Mouse (Mus musculus) ovary, postnatal 10 days (tissue): Measurements from ENCODE around the gene Emilin1.
A peak's percentile ranks its signal among the peaks of the same experiment; 100 is the strongest.

Experiments
- DNase-seq: peaks from one replicate; pipeline ENCODE4 v3.0.0; 2022; ENCODE audit warnings: low spot score

Gene Emilin1

DNA sequence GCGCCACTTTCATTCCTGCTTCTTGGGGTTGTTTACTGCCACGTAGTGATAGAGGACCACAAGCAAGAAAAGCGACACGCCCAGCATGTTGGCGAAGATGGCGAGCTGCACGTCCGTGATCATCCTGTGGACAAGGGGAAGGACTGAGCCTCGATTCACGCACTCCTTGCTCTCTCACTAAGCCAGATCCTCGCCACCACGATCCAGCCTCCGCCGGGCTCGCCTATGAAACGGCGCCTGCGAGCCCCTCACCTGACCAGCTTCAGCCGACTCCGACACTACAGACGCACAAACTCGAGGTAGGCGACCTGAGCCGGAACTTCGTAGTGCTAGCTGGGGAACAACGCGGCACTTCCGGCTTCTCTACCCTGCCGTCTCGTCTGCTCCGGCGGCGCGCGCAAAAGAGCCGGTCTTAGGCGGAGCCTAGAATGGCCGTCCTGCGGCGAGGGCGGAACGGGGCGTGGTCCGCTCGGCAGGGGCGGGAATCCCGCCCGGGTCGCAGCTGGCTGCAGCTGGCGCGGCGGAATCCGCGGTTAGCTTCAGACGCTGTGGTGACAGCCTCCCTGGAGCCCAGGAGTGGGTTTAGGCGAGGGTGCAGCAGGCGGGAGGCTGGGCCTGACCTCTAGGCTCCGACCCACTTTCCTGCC is 5.7 kb upstream of the Emilin1 start, which contains the start of gene Ost4:
Gene Ost4 (minus strand): TSS at position 376 of the 647 bp plus-strand sequence.
- DNase-seq = peak; percentile 92

DNA sequence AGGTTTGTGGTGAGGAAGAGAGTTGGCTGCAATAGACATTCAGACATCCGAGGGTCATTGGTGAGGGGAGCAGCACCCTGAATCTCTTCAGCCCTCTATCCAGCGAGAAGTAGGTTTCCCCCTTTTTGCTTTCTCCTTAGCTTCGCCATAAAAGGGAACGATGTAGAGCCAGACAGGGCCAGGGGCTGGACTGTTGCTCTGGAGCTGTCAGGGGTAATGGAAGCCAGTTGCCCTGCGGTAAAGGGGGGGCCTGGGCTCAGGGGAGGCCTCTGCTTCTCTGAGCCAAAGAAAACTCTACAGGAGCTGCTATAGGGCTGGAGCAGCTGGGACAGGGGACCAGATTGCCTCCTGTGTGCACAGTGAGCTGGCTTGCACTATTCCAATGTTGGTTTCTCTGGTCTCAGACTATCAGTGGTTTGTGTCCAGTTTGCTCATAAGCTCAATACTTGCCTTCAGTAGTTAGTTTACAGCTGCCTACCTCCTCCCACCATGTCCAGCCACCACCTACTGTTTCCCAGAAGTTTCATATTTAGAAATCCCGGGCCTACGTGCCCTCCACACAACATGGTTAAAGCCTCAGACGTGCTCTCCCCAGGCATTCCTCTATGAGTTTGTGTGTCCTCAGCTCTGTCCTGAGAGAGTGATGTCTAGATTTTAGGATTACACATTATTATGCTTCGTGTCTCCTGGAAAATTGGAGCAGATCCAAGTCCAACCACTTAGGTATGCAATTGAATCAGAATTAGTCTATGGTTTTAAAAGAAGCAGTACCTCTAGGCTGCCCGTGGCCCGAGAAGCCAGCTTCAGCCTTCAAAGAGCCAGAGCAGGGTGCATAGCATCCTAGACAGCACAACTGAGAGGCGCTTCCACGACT is 4.5 kb upstream of the Emilin1 start:
- no peak for DNase-seq

DNA sequence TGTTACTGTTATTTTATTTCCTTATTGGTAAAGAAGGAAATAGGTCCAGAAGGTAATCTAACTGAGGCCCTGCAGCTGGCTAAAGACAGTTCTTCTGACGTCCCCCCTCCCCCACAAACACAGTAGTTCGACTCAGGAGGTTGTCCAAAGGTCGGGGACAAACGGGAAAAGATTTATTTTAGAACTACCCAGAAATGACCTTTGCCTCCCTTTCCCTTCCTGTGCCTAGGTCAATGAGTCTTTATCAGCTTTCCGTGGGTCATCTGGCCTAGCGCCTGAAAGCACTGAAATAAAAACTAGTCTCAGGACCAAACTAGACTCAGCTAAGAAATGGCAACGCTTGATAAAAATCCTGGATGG is 3.9 kb upstream of the Emilin1 start:
- no peak for DNase-seq

DNA sequence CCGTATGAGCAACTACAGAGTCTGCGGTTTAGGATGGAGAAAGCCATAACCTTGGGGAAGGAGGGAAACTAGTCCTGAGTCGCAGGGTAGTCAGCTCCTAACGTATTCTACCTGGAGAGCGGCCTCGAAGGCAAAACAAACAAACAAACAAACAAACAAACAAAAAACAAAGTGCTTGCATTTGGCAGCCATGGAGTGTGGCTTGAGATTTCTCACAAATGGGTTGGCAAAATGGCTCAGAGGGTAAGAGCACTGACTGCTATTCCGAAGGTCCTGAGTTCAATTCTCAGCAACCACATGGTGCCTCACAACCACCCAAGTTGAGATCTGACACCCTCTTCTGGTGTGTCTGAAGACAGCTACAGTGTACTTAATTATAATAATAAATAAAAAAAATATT is 3.3 kb upstream of the Emilin1 start:
- no peak for DNase-seq

DNA sequence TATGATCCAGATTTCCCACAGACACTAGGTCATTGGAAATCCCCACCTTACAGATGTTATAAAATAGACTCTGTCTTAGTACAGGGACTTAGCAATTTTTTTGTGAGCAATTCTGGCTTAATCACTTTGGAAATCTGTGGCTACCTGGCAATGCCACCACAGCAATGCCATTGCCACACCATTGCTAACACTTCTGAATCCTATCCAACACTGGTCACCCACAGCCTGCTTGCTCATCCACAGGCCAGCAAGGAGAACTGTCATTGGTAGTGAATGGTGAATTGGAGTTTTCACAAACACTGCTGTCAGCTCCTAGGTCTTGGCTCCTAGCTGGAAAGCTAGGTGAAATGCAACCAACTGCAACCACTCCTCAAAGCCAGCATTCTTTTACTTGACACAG is 2.7 kb upstream of the Emilin1 start:
- DNase-seq = no peak

DNA sequence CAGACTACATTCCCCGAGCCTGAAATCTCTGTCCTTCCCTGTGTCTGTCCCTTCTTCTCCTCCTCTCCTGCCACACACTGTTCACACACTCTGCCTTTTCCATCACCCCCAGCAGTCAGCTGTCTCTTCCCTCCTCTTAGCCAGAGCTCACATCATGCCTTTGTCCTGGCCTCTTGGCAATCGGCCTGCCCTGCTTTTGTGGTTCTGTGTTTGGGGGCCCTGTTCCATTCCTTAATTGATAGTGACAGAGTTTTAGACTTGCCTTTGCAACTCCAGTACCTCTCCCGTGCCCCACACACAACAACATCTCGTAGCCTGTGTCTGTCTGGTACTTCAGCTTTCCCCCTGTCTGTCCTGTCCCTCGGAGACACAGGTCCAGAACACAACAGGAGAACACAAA is 1.0 kb upstream of the Emilin1 start:
- no peak for DNase-seq

DNA sequence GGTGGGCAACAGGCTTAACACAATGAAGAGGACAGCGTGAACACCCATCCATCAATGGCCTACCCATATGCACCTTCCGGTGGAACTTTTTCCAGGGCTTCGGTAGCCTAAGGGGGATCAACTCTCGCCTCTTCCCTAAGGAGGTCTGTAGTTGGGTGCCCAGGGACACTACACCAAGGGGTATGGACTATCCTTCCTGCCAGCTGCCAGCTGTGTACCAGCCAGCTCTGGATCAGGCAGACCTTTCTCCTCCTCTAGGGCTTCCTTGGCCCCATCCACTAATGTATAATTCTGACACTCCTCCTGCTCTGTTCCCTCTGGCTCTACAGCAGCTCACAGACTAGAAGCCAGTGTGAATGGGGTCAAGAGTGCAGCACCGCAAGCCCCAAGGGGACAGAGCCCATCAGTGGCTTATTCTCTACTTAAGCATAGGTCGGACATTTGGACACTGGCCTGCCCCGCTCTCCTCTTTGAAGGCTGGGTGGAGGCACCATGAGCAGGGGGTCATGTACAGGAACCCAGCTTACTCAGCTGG is 966 bp downstream of the Emilin1 start:
- DNase-seq = no peak

DNA sequence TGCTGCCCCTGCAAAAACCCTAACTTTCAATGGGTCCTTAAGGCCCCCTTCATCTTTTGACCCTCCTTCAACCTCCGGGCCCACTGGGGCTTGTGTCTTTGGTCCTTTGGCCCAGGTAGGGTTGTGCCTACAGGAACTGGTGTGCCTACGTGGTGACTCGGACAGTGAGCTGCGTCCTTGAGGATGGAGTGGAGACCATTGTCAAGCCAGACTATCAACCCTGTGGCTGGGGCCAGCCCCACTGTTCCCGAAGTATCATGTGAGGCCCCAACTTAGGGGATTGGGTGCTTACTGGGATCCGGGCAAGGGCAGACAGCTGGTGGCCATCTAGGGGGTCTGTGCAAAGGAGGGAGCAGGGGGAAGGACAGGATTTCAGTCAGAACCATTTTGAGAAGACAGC is 1.6 kb downstream of the Emilin1 start:
- DNase-seq = no peak

DNA sequence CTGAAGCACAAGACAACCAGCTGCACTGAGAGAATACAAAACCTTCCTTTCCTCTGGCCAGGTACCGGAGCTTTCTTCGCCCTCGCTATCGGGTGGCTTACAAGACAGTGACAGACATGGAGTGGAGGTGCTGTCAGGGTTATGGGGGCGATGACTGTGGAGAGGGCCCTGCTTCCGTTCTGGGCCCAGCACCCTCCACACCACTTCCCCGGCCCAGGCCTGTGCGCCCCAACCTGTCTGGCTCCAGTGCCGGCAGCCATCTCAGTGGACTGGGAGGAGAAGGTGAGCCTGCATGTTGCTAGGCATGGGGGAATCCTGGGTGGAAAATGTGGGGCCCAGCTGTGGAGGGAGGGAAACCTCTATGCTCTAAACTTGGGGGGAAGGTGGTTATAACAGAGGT is 2.3 kb downstream of the Emilin1 start:
- DNase-seq = no peak

DNA sequence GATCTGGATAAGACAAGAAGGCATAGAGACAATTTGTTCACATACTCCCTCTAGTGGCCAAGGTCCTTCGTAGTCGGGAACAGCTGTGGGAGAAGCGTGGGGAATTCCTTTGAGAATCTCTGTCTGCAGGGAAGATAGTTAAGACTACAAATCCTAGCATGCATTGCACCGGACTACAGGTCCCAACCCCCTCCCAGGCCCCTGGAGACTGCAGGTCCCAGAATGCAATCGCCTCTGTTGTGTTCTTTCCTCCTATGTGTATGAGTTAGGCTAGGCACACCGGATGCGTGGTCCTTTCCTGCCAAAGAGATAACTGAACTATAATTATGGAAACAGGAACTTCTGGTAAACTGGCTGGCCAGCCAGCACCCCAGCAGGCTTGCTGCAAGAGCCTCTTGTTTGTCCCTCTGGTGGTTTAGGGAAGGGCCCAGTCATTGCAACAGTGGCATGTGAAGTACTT is 2.8 kb downstream of the Emilin1 start:
- DNase-seq = no peak

DNA sequence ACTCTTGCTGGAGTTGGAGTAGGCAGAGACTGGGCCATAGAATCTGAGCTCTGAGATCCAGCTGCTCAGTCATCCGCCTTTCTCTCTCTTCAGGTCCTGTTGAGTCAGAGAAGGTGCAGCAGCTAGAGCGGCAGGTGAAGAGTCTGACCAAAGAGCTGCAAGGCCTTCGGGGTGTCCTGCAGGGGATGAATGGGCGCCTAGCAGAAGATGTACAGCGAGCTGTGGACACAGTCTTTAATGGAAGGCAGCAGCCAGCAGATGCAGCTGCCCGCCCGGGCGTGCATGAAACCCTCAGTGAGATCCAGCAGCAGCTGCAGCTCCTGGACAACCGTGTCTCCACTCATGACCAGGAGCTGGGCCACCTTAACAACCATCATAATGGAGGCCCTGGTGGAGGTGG is 3.6 kb downstream of the Emilin1 start:
- no peak for DNase-seq

DNA sequence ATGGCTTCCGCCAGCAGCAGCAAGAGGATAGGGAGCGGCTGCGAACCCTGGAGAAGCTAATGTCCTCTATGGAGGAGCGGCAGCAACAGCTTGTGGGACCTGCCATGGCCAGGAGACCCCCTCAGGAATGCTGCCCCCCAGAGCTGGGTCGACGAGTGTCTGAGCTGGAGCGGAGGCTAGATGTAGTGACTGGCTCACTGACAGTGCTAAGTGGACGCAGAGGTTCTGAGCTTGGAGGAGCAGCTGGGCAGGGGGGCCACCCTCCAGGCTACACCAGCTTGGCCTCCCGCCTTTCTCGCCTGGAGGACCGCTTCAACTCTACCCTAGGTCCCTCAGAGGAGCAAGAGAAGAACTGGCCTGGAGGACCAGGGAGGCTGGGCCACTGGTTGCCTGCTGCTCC is 4.1 kb downstream of the Emilin1 start:
- no peak for DNase-seq

DNA sequence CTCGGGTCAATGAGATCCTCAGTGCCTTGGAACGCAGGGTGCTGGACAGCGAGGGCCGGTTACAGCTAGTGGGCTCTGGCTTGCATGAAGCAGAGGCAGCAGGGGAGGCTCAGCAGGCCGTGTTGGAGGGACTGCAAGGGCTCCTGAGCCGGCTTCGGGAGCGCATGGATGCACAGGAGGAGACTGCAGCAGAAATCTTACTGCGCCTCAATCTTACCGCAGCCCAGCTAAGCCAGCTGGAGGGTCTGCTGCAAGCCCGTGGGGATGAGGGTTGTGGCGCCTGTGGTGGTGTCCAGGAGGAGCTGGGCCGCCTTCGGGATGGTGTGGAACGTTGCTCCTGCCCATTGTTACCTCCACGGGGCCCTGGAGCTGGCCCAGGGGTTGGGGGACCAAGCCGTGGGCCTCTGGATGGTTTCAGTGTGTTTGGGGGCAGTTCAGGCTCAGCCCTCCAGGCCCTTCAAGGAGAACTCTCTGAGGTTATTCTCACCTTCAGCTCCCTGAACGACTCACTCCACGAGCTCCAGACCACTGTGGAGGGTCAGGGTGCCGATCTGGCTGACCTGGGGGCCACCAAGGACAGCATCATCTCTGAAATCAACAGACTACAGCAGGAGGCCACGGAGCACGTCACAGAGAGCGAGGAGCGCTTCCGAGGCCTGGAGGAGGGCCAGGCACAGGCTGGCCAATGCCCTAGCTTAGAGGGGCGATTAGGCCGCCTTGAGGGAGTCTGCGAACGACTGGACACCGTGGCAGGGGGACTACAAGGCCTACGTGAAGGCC is 4.9 kb downstream of the Emilin1 start:
- DNase-seq = no peak

DNA sequence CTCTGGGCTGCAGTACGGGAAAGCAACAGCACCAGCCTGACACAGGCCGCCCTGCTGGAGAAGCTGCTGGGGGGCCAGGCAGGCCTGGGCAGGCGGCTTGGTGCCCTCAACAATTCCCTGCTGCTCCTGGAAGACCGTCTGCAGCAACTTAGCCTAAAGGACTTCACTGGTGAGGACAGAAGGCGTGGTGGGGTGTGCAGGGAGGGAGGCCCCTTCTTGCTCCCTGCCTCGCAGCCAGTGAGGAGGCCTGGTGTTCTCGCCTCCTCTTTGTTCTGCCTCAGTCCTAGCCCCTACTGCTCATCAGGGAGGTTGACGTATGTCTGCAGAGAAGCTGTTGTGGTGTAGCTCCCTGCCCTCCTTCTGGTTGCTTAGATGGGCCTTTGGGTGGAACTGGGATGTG is 5.5 kb downstream of the Emilin1 start:
- DNase-seq = no peak

DNA sequence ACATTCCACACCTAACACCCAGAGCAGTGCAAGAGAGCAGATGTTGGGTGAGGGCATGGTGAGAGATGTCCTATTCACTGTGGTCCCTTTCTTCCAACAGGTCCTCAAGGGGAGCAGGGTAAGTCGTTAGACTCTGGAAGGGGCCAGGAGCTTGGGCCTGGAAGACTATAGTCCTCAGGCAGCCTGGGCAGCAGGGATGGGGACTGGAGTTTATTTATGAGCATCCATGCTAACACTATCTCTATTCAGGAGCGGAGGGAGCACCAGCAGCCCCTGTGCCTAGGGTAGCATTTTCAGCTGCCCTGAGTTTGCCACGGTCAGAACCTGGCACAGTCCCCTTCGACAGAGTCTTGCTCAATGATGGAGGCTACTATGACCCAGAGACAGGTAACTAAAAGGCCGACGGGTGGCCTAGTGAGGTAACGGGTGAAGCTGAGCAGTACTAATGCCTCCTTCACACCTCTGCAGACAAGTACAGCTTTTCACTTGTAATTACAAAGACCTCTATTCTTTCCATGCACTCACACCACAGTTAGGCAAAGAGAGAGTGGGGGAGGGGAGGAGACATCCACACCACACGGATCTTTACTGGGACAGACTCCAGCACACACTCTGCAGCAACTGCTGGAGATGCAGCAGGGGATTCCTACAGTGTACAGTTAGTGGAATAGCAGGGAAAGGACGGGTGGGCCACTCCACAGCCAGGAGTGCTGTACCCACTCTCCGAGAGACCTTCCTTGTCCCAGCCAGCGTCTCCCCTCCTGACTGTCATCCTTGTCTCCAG is 6.8 kb downstream of the Emilin1 start:
- no peak for DNase-seq

DNA sequence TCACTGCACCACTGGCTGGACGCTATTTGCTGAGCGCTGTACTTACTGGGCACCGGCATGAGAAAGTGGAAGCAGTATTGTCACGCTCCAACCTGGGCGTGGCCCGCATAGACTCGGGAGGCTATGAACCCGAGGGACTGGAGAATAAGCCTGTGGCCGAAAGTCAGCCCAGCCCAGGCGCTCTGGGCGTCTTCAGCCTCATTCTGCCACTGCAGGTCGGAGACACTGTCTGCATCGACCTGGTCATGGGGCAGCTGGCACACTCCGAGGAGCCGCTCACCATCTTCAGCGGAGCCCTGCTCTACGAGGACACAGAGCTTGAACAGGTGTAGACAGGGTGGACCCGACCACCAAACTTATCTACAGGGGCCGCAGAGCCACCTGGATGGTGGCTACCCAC is 7.4 kb downstream of the Emilin1 start:
- DNase-seq = no peak

DNA sequence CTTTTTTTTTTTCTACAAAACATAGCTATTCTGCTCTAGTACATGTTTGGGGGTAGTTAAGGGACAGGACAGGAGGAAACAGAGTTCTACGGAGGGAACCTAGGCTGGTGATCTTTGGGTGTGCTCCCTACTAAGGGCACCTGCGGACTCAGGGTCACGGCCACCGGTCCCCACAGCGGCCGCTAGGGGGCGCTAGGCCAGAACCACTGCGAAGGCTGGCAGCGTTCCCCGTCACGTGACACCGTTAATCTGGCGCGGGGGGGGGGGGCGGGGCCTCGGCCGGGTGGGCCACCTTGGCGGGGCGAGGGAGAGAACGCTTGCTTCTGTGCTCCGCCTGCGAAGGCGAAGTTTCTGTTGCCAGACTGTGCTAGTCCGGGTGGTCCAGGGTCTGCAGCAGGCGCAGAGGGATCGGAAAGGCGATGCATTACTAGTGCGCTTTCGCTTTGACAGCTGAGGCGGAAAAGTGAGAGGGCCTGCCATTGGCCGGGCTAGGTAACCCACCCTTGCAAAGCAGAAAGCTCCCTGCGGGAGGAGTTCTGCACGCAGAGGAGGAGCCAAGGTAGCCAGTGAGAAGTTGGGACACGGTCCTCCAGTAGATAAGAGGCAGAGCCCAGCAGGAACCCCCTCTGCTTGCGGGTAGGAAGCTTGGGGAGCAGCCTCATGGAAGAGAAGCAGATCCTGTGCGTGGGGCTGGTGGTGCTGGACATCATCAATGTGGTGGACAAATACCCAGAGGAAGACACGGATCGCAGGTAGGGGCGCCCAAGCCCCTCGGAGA is 8.2 kb downstream of the Emilin1 start, which contains the start of gene Khk:
Gene Khk (plus strand): TSS at position 176 of the 778 bp plus-strand sequence.
- DNase-seq = peak; percentile 90

DNA sequence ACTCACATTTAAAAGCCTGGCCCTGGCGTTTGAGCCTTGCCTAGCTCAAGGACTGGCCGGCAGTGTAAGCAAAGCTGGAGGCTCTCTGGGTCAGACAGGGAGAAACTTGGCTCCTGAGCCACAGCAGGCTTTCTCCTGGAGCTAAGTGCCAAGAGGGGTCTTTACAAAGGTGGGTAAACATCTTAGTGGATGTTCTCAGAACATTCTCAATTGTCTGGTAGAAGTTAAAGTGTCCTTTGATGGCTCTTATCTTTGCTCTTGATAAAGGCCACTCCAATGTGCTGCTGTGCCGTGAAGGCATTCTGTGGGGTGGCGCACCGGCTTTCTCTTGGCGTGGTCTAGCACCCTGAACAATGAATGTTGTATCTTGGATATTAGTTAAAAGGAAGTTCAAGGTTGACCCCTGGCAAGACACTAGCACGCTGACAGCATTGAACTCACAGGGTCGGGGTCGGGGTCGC is 9.4 kb downstream of the Emilin1 start:
- DNase-seq = no peak

DNA sequence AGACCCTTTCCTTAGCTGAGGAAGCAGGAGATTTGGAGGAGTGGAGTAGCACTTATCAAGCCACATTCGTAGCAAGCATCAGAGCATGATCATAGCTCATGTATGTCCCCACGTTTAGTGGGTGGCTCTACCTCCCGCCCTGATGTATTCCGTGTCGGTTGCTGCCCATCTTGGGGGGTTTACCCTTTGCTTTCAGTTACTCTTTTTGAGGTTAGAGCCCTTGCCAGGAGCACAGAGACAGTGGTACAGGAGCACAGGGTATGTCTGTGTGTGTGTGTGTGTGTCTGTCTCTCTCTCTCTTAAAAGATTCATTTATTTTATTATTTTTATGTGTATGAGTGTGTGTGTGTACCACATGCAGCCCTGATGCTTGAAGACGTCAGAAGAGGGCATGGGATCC is 9.9 kb downstream of the Emilin1 start:
- no peak for DNase-seq

DNA sequence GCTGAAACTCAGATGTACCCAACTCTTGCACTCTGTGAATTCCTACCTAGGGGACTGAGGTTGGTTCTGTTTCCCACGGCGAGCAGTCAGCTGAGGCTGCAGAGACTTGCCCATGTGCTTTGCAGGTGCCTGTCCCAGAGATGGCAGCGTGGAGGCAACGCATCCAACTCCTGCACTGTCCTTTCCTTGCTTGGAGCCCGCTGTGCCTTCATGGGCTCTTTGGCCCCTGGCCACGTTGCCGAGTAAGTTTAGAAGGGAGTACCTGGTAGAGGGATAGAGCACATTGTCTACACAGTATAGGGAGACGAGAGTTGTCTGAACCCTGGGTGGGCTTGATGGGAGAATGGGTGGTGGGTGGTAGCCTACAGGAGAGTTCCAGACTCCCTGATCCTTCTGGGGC is 11.4 kb downstream of the Emilin1 start:
- DNase-seq = no peak

DNA sequence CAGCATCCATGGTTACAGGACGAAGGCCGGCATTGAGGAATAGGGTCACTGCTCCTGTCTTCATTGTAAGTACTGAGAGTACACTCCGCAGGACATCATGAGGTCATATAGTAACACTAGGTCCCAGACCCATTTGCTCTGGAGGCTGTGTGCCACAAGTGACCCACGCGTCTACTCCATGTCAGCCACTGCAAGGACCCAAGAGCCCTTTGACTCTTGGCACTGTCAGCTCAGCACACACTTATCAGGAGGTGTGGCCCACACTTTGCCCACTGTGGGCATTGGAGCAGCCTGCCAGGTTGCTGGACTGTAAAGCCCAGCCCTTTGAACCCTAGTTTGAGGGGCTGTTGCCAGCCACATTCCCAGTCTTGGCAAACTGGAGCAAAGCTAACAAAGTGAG is 12.0 kb downstream of the Emilin1 start:
- no peak for DNase-seq
